Mouse (Mus musculus) MEL (cell line): ENCODE results near the gene Degs1. TPM values are rescaled to one million over a fixed set of nuclear protein-coding genes. Genes with fewer than 3 reads are reported as not detected.

Experiments
- DNase-seq: peaks from one replicate; pipeline ENCODE4 v3.0.0; 2011; ENCODE audit warnings: low read depth, low spot score
- H3K27ac ChIP-seq: 2 replicates; pipeline ENCODE4 v1.5.1; 2012; ENCODE audit warnings: low read depth, mild to moderate bottlenecking, control low read depth, low read length, moderate library complexity; ENCODE audit not compliant: control insufficient read depth
- H3K27me3 ChIP-seq, 2 experiments: fragments of 150-350 bp in 1 of 2; sonication (generic) in 1 of 2; 2 replicates each; pipeline ENCODE4 v1.6.1; 2012; ENCODE audit warnings: low read length in 2 of 2, mild to moderate bottlenecking in 2 of 2, improper control_type of control experiment in 1 of 2, moderate library complexity in 1 of 2; ENCODE audit not compliant: insufficient read depth in 2 of 2, control insufficient read depth in 1 of 2
- H3K36me3 ChIP-seq, 2 experiments: 2 replicates each; pipeline ENCODE4 v1.6.1; 2012 to 2014; ENCODE audit warnings: low read length in 2 of 2, improper control_type of control experiment in 1 of 2, inconsistent platforms in 1 of 2, mild to moderate bottlenecking in 1 of 2; ENCODE audit not compliant: insufficient read depth in 2 of 2, control insufficient read depth in 1 of 2
- H3K4me1 ChIP-seq, 2 experiments: fragments of 150-350 bp in 1 of 2; sonication (generic) in 1 of 2; 2 replicates each; pipeline ENCODE4 v1.6.1; 2012; ENCODE audit warnings: low read length in 2 of 2, improper control_type of control experiment in 1 of 2, mild to moderate bottlenecking in 1 of 2; ENCODE audit not compliant: insufficient read depth in 2 of 2, control insufficient read depth in 1 of 2
- H3K4me3 ChIP-seq, 2 experiments: fragments of 150-350 bp in 1 of 2; sonication (generic) in 1 of 2; 2 replicates each; pipeline ENCODE4 v1.5.1; 2012; ENCODE audit warnings: low read depth in 2 of 2, low read length in 2 of 2, mild to moderate bottlenecking in 2 of 2, moderate library complexity in 2 of 2, control low read depth in 1 of 2, improper control_type of control experiment in 1 of 2; ENCODE audit not compliant: control insufficient read depth in 1 of 2, insufficient read depth in 1 of 2
- H3K79me2 ChIP-seq: 2 replicates; pipeline ENCODE4 v1.6.1; 2012; ENCODE audit warnings: mild to moderate bottlenecking, low read length, moderate library complexity; ENCODE audit not compliant: control insufficient read depth, poor library complexity, insufficient read depth
- H3K9ac ChIP-seq: 2 replicates; pipeline ENCODE4 v1.6.1; 2012; ENCODE audit warnings: low read depth, mild to moderate bottlenecking, control low read depth, low read length, moderate library complexity; ENCODE audit not compliant: control insufficient read depth, poor library complexity, severe bottlenecking
- H3K9me3 ChIP-seq: fragments of 150-350 bp; sonication (generic); replicated peaks from 2 replicates; pipeline ENCODE4 v1.6.1; 2012; ENCODE audit warnings: mild to moderate bottlenecking, low read length, improper control_type of control experiment, moderate library complexity; ENCODE audit not compliant: insufficient read depth
- BHLHE40 ChIP-seq: IDR thresholded peaks from 2 replicates; pipeline ENCODE4 v1.6.1; 2012; ENCODE audit warnings: low read depth, mild to moderate bottlenecking, inconsistent platforms, low read length, improper control_type of control experiment, borderline replicate concordance
- ELF1 ChIP-seq: IDR thresholded peaks from 2 replicates; pipeline ENCODE4 v1.6.1; 2014; ENCODE audit warnings: low read depth, mild to moderate bottlenecking, inconsistent platforms, low read length, improper control_type of control experiment, moderate library complexity
- GABPA ChIP-seq: IDR thresholded peaks from 2 replicates; pipeline ENCODE4 v1.6.1; 2012; ENCODE audit warnings: low read depth, mild to moderate bottlenecking, inconsistent platforms, low read length, improper control_type of control experiment, moderate library complexity
- JUND ChIP-seq: IDR thresholded peaks from 2 replicates; pipeline ENCODE4 v1.6.1; 2011; ENCODE audit warnings: low read depth, mild to moderate bottlenecking, improper control_type of control experiment, low read length
- MAX ChIP-seq: IDR thresholded peaks from 2 replicates; pipeline ENCODE4 v1.6.1; 2011; ENCODE audit warnings: low read length, improper control_type of control experiment
- MAZ ChIP-seq: IDR thresholded peaks from 2 replicates; pipeline ENCODE4 v1.6.1; 2012; ENCODE audit warnings: low read depth, mild to moderate bottlenecking, inconsistent platforms, low read length, improper control_type of control experiment
- MEF2A ChIP-seq: IDR thresholded peaks from 2 replicates; pipeline ENCODE4 v1.6.1; 2014; ENCODE audit warnings: low read depth, mild to moderate bottlenecking, inconsistent platforms, low read length, improper control_type of control experiment; ENCODE audit not compliant: poor library complexity, insufficient replicate concordance, severe bottlenecking; ENCODE audit errors: extremely low read depth
- MYB ChIP-seq: IDR thresholded peaks from 2 replicates; pipeline ENCODE4 v1.6.1; 2011; ENCODE audit warnings: mild to moderate bottlenecking, low read depth, low read length, improper control_type of control experiment
- NELFE ChIP-seq: IDR thresholded peaks from 2 replicates; pipeline ENCODE4 v1.6.1; 2011; ENCODE audit warnings: low read depth, low read length, improper control_type of control experiment
- RAD21 ChIP-seq: IDR thresholded peaks from 2 replicates; pipeline ENCODE4 v1.6.1; 2011; ENCODE audit warnings: mild to moderate bottlenecking, low read depth, low read length, improper control_type of control experiment
- TAL1 ChIP-seq: IDR thresholded peaks from 2 replicates; pipeline ENCODE4 v1.6.1; 2012; ENCODE audit warnings: mild to moderate bottlenecking, inconsistent platforms, low read length, moderate library complexity, mixed read lengths
- TBP ChIP-seq: IDR thresholded peaks from 2 replicates; pipeline ENCODE4 v1.8.0; 2011; ENCODE audit warnings: low read depth, low read length, improper control_type of control experiment
- ZC3H11A ChIP-seq: IDR thresholded peaks from 2 replicates; pipeline ENCODE4 v1.6.1; 2012; ENCODE audit warnings: low read depth, mild to moderate bottlenecking, inconsistent platforms, low read length, improper control_type of control experiment
- polyA plus RNA-seq, 2 experiments: library from polyadenylated mRNA; stranded (reverse) in 1 of 2; unstranded in 1 of 2; fragments of >175 nt in 1 of 2; fragments of >200 nt in 1 of 2; gene quantifications; 2 replicates each; pipeline versions ENCODE4 v1.2.1 to v1.2.4; 2012; ENCODE audit warnings: low replicate concordance in 2 of 2, low read depth in 1 of 2; ENCODE audit not compliant: insufficient read length in 2 of 2, insufficient read depth in 1 of 2, missing spikeins in 1 of 2
- total RNA-seq: library from RNA; depleted of rRNA; stranded (reverse); fragments of 300-350 nt; gene quantifications from 2 replicates; pipeline ENCODE4 v1.2.3, GENCODE M21; 2012

The Degs1 gene
- total and polyA plus RNA-seq, 3 experiments, result 46.3 to 54.3 TPM; not detected in 1

GRCm38 (mm10) chr1:182282091-182283075 lies at the start of gene Degs1 (continued):
- TF ChIP-seq BHLHE40 (peak; percentile 35), TAL1 (no peak), MAX (peak; percentile 49), NELFE (peak; percentile 90), RAD21 (no peak), ZC3H11A (no peak)

- no peak overlapping the region for H3K4me3 ChIP-seq
- DNase-seq, result no peak
- no peak for TF ChIP-seq JUND
- TF ChIP-seq, all 39 proteins: peak for 0
- Histone ChIP-seq H3K9me3 (no peaks in the 10 kb centered on the region), H3K27ac (no peak overlapping the region), H3K79me2 (no peaks in the 10 kb centered on the region; the same call in 1 of the 2 replicates), H3K36me3 (peaks cover 6 to 13% of the 10 kb centered on the region in 2 experiments), H3K27me3 (no peaks in the 10 kb centered on the region), H3K4me1 (peaks cover 3 to 6% of the 10 kb centered on the region in 2 experiments; a peak in 3 of 4 replicates), H3K9ac (no peak overlapping the region)
These were observed 43.3 kb upstream of the Degs1 start for GRCm38 (mm10) chr1:182325919-182326318.

- H3K79me2 ChIP-seq, result no peaks in the 10 kb centered on the region
- DNase-seq, result no peak
- no peak for TF ChIP-seq ELF1
- TF ChIP-seq TAL1, result no peak
- no peak for TF ChIP-seq MEF2A
- TF ChIP-seq MYB, result no peak
- no peak for TF ChIP-seq TBP
- no peak for TF ChIP-seq GABPA
- TF ChIP-seq MAZ, result no peak
- TF ChIP-seq, all 39 proteins: peak for 0
- no peaks in the 10 kb centered on the region for H3K9me3 ChIP-seq
- H3K9ac ChIP-seq, result no peak overlapping the region
- H3K4me1 ChIP-seq, result no peaks in the 10 kb centered on the region
- no peak overlapping the region for H3K27ac ChIP-seq
- no peak overlapping the region for H3K4me3 ChIP-seq
- no peaks in the 10 kb centered on the region for H3K27me3 ChIP-seq
- peaks cover 0 to 19% of the 10 kb centered on the region in 2 experiments; a peak in 2 of 4 replicates for H3K36me3 ChIP-seq
These were observed 41.9 kb upstream of the Degs1 start for GRCm38 (mm10) chr1:182324552-182324951.
